Mouse (Mus musculus): Measurements from ENCODE around the gene Lman2. TPM values are rescaled to one million over a fixed set of nuclear protein-coding genes. Genes with fewer than 3 reads are reported as not detected.

Gene Lman2
- 33.8 and 37.5 TPM in 2 replicates for polyA plus RNA-seq (2012; rRNA removed)

GRCm38 (mm10) chr13:55362453-55363060, at the start of gene Lman2:
Lman2 (minus strand) TSS chr13:55362783.

GRCm38 (mm10) chr13:55398088-55398487, 35.5 kb upstream of the Lman2 start, which contains the start of gene Slc34a1:
Slc34a1 (plus strand) TSS chr13:55398187.

GRCm38 (mm10) chr13:55369531-55370114, 7.0 kb upstream of the Lman2 start, which contains the start of gene Rgs14:
Rgs14 (plus strand) TSS chr13:55369732.

GRCm38 (mm10) chr13:55329683-55330566, 32.7 kb downstream of the Lman2 start, which contains the start of gene Mxd3:
Mxd3 (minus strand) TSS chr13:55329823.

GRCm38 (mm10) chr13:55321434-55322129, 41.0 kb downstream of the Lman2 start, which contains the start of gene Rab24:
Rab24 (minus strand) TSS chr13:55321946.

GRCm38 (mm10) chr13:55319931-55320533, 42.6 kb downstream of the Lman2 start, which contains the start of gene Prelid1:
Prelid1 (plus strand) TSS chr13:55320500.

Other genes starting within 250 kb of the Lman2 start
- gene Gm17617, start 229.2 kb downstream of the Lman2 start, polyA plus RNA-seq (2012; rRNA removed), result not detected in 2 replicates
- 3.7 and 4.2 TPM in 2 replicates for gene Fgfr4, start 210.1 kb downstream of the Lman2 start, polyA plus RNA-seq (2012; rRNA removed)
- gene Nsd1, start 153.0 kb downstream of the Lman2 start, polyA plus RNA-seq (2012; rRNA removed), result 8.5 and 9.9 TPM in 2 replicates
- 106 and 131 TPM in 2 replicates for gene Prelid1, start 42.3 kb downstream of the Lman2 start, polyA plus RNA-seq (2012; rRNA removed)
- 46.2 and 48.4 TPM in 2 replicates for gene Rab24, start 40.8 kb downstream of the Lman2 start, polyA plus RNA-seq (2012; rRNA removed)
- 28.7 and 32.2 TPM in 2 replicates for gene Mxd3, start 33.0 kb downstream of the Lman2 start, polyA plus RNA-seq (2012; rRNA removed)
- 1.3 and 1.6 TPM in 2 replicates for gene Rgs14, start 6.9 kb upstream of the Lman2 start, polyA plus RNA-seq (2012; rRNA removed)
- gene Slc34a1, start 35.4 kb upstream of the Lman2 start, polyA plus RNA-seq (2012; rRNA removed), result not detected in 2 replicates
- gene Pfn3, start 52.4 kb upstream of the Lman2 start, polyA plus RNA-seq (2012; rRNA removed), result not detected in 2 replicates
- 48.2 and 48.8 TPM in 2 replicates for gene F12, start 64.0 kb upstream of the Lman2 start, polyA plus RNA-seq (2012; rRNA removed)
- 23.9 and 26.4 TPM in 2 replicates for gene Grk6, start 82.3 kb upstream of the Lman2 start, polyA plus RNA-seq (2012; rRNA removed)
- gene Prr7, start 101.5 kb upstream of the Lman2 start, polyA plus RNA-seq (2012; rRNA removed), result 0.27 and 0.45 TPM in 2 replicates
- gene Dbn1, start 125.3 kb upstream of the Lman2 start, polyA plus RNA-seq (2012; rRNA removed), result 4.4 and 6.9 TPM in 2 replicates
- 12.5 and 13.1 TPM in 2 replicates for gene Pdlim7, start 150.9 kb upstream of the Lman2 start, polyA plus RNA-seq (2012; rRNA removed)
- gene Dok3, start 166.5 kb upstream of the Lman2 start, polyA plus RNA-seq (2012; rRNA removed), result 3.9 and 4.9 TPM in 2 replicates
- gene Ddx41, start 173.9 kb upstream of the Lman2 start, polyA plus RNA-seq (2012; rRNA removed), result 27.1 and 31.4 TPM in 2 replicates
- gene Fam193b, start 208.3 kb upstream of the Lman2 start, polyA plus RNA-seq (2012; rRNA removed), result 16.9 and 20.4 TPM in 2 replicates
- 57.0 and 61.6 TPM in 2 replicates for gene Tmed9, start 210.9 kb upstream of the Lman2 start, polyA plus RNA-seq (2012; rRNA removed)
- 5.0 and 5.8 TPM in 2 replicates for gene B4galt7, start 237.1 kb upstream of the Lman2 start, polyA plus RNA-seq (2012; rRNA removed)